Mouse (Mus musculus) lung, postnatal 4 days (tissue): Measurements from ENCODE around the gene Gm20865.
"Not testable (repeated sequence)": the region's sequence is repeated elsewhere in the genome, so short reads cannot be mapped to it uniquely, and the experiment has no call there.

ENCODE experiments used
- DNase-seq, 2 experiments: peaks; one replicate each; pipeline ENCODE4 v3.0.0; 2021

Gm20865 gene

DNA sequence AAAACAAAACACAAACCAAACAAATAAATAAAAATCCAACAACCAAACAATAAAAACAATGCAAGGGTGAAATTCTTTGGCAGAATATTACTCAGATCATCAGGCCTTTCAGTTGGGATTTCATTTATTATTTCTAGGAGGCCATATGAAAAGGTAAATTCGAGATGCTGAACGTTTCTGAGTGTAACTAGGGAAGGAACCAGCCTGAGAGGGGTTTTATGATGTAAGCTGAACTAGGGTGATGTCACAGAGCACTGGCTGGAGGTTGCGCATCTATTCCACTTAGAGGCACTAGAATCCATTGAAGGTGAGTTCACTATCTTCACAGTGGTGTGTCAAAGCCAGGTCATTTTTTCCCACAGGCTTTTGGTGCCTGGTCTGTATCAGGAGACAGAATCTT is at the start of gene Gm20865:
Gm20865 (plus strand) TSS at position 301 of the 400 bp plus-strand sequence.
- not testable (repeated sequence) for DNase-seq
